In genomic region chr6:94078934-94079333, GRCm38 (mm10) we compare ENCODE assay signal across 15 mouse cellular contexts.
DNase-seq lines count a peak whose midpoint lies in the region; ATAC-seq and TF ChIP-seq lines count a peak whose summit lies in the region.
"Had no signal": no experiment of that assay in that cellular context is flagged by ENCODE, and none has a peak within 500 bp of the region (broad histone marks: within the 10 kb centered on the region; RNA-seq: fewer than 3 reads in every experiment).

No protein-coding gene starts in this region.

- H3K27me3 ChIP-seq in heart, embryonic 15.5 days = no peaks in the 10 kb centered on the region
- H3K27me3 ChIP-seq in lung, postnatal 0 days (replicated peaks; ENCODE audit: insufficient read depth, low read length) = no peaks in the 10 kb centered on the region
- no peaks in the 10 kb centered on the region for H3K27me3 ChIP-seq in intestine, embryonic 16.5 days (replicated peaks; ENCODE audit: control insufficient read depth, insufficient read depth, low read length)
- H3K27me3 ChIP-seq in stomach, postnatal 0 days (ENCODE audit: control insufficient read depth, insufficient read depth, low read length) = no peaks in the 10 kb centered on the region

- DNase-seq in heart, postnatal 14 days = no peak
- peak; percentile 50 for DNase-seq in lung, postnatal 0 days (ENCODE audit: low spot score)
- DNase-seq in lung, postnatal 25 days (ENCODE audit: low spot score) = no peak
- DNase-seq in stomach, postnatal 0 days (ENCODE audit: low spot score) = peak; percentile 15
- DNase-seq in testis, postnatal 14 days (ENCODE audit: low spot score) = no peak
- DNase-seq: cerebellum, adult 11-12 months; liver; lung, adult 2 months; right cerebral cortex, postnatal 25 days; thymus, adult 18-20 months had no signal

- H3K9me3 ChIP-seq in heart, embryonic 15.5 days (replicated peaks) = no peaks in the 10 kb centered on the region
- H3K9me3 ChIP-seq in lung, postnatal 0 days (ENCODE audit: low read length) = no peaks in the 10 kb centered on the region
- H3K9me3 ChIP-seq in intestine, embryonic 16.5 days (ENCODE audit: control insufficient read depth, low read length) = no peaks in the 10 kb centered on the region
- H3K9me3 ChIP-seq in stomach, postnatal 0 days (ENCODE audit: control insufficient read depth, low read length) = no peaks in the 10 kb centered on the region

- no peak overlapping the region for H3K4me3 ChIP-seq in heart, embryonic 15.5 days
- no peak overlapping the region for H3K4me3 ChIP-seq in lung, postnatal 0 days (ENCODE audit: low read depth, low read length)
- no peak overlapping the region for H3K4me3 ChIP-seq in intestine, embryonic 16.5 days (ENCODE audit: low read length)
- no peak overlapping the region for H3K4me3 ChIP-seq in stomach, postnatal 0 days (ENCODE audit: low read depth, low read length)
- H3K4me3 ChIP-seq: myocyte had no signal

- TF ChIP-seq EP300 in lung, postnatal 0 days (IDR thresholded peaks at IDR 0.05) = no peak
- TF ChIP-seq EP300 in stomach, postnatal 0 days (optimal IDR thresholded peaks at IDR 0.05) = no peak

- H3K36me3 ChIP-seq in heart, embryonic 15.5 days = no peaks in the 10 kb centered on the region
- no peaks in the 10 kb centered on the region for H3K36me3 ChIP-seq in lung, postnatal 0 days (ENCODE audit: insufficient read depth, low read length)
- no peaks in the 10 kb centered on the region for H3K36me3 ChIP-seq in intestine, embryonic 16.5 days (ENCODE audit: control insufficient read depth, insufficient read depth, low read length)
- no peaks in the 10 kb centered on the region for H3K36me3 ChIP-seq in stomach, postnatal 0 days (ENCODE audit: control insufficient read depth, insufficient read depth, low read length)

- H3K4me1 ChIP-seq in heart, embryonic 15.5 days (replicated peaks) = peaks cover 46% of the 10 kb centered on the region
- peaks cover 12% of the 10 kb centered on the region for H3K4me1 ChIP-seq in lung, postnatal 0 days (ENCODE audit: insufficient read depth, low read depth, low read length)
- peaks cover 30% of the 10 kb centered on the region for H3K4me1 ChIP-seq in intestine, embryonic 16.5 days (ENCODE audit: control insufficient read depth, insufficient read depth, low read length)
- H3K4me1 ChIP-seq in stomach, postnatal 0 days (replicated peaks; ENCODE audit: control insufficient read depth, insufficient read depth) = 0 out of 2 replicates have a peak, but pooled peaks cover 2% of the 10 kb centered on the region

- 0 out of 2 replicates have a peak overlapping the region, but pooled peaks have one; percentile 21 for H3K9ac ChIP-seq in heart, embryonic 15.5 days
- H3K9ac ChIP-seq in lung, postnatal 0 days (replicated peaks; ENCODE audit: low read depth) = no peak overlapping the region
- H3K9ac ChIP-seq in intestine, embryonic 16.5 days (ENCODE audit: low read depth, low read length) = no peak overlapping the region
- no peak overlapping the region for H3K9ac ChIP-seq in stomach, postnatal 0 days (ENCODE audit: low read length)
- H3K9ac ChIP-seq: hindbrain, embryonic 14.5 days had no signal

- no peak overlapping the region for H3K4me2 ChIP-seq in heart, embryonic 15.5 days
- H3K4me2 ChIP-seq in lung, postnatal 0 days (replicated peaks; ENCODE audit: low read depth, low read length) = no peak overlapping the region
- no peak overlapping the region for H3K4me2 ChIP-seq in intestine, embryonic 16.5 days (ENCODE audit: low read depth, low read length)
- H3K4me2 ChIP-seq in stomach, postnatal 0 days (replicated peaks; ENCODE audit: low read depth) = no peak overlapping the region
- H3K4me2 ChIP-seq: hindbrain, embryonic 14.5 days had no signal

- 28% methylated on average over 8 of the region's 8 CpGs for WGBS in heart, embryonic 15.5 days
- 28% methylated on average over 8 of the region's 8 CpGs for WGBS in lung, postnatal 0 days
- WGBS in intestine, embryonic 16.5 days = 31% methylated on average over 8 of the region's 8 CpGs
- WGBS in stomach, postnatal 0 days = 39% methylated on average over 8 of the region's 8 CpGs

- intact Hi-C loops in heart, postnatal 14 days (cut with DNase I) = no loop called here

- TF ChIP-seq CTCF in lung, postnatal 0 days (IDR thresholded peaks at IDR 0.05) = no peak
- TF ChIP-seq CTCF in stomach, postnatal 0 days (IDR thresholded peaks at IDR 0.05; ENCODE audit: low read depth) = no peak

- ATAC-seq in heart, embryonic 15.5 days (replicated peaks; ENCODE audit: insufficient number of reproducible peaks, insufficient read depth, low FRiP score, low read depth) = no peak
- peak; percentile 46 for ATAC-seq in lung, postnatal 0 days
- peak; percentile 32; the same call in 1 of the 2 replicates for ATAC-seq in intestine, embryonic 16.5 days
- peak; percentile 56; the same call in 1 of the 2 replicates for ATAC-seq in stomach, postnatal 0 days (ENCODE audit: low FRiP score, low TSS enrichment)
- ATAC-seq: CD4-positive, CD25-positive, alpha-beta regulatory T cell, adult 4 months had no signal

- no peak overlapping the region for H3K27ac ChIP-seq in heart, embryonic 15.5 days
- H3K27ac ChIP-seq in lung, postnatal 0 days (ENCODE audit: low read length) = no peak overlapping the region
- no peak overlapping the region for H3K27ac ChIP-seq in intestine, embryonic 16.5 days (ENCODE audit: low read length)
- no peak overlapping the region for H3K27ac ChIP-seq in stomach, postnatal 0 days (replicated peaks)
- H3K27ac ChIP-seq: hindbrain, embryonic 14.5 days had no signal

Comparison
In these comparisons a context has a peak if more than half of its experiments do, and no peak if none do; other contexts are left out.
1. DNase-seq: peak in lung, postnatal 0 days (single experiment) and stomach, postnatal 0 days (single experiment); none in heart, postnatal 14 days (0 of 2), lung, postnatal 25 days (single experiment) and testis, postnatal 14 days (single experiment).